ENCODE assay signal across 25 mouse cellular contexts in the genomic region with DNA sequence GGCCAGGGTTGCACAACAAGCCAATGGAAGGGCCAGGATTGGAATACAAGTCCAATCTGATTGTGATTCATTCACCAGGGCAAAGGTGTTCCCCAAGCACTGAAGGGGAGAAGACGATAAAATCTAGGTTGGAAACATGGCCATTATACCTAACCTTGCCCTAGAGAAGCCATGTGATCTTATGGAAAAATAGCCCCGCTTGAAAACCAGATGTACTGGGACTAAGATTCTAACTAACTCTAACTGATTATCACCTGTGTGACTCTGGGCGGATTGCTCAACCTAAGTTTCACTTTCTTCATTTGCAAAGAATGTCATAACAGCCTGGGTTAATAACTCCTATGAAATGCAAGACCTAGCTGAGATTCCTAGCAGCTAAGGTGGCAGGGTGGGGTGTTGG. TPM values are rescaled to one million over a fixed set of nuclear protein-coding genes. Genes with fewer than 3 reads are reported as not detected.
DNase-seq lines count a peak whose midpoint lies in the region; ATAC-seq and TF ChIP-seq lines count a peak whose summit lies in the region.
"Had no signal": no experiment of that assay in that cellular context is flagged by ENCODE, and none has a peak within 500 bp of the region (broad histone marks: within the 10 kb centered on the region; RNA-seq: fewer than 3 reads in every experiment).

No protein-coding gene starts in this region.

- H3K27ac ChIP-seq in forebrain, embryonic 15.5 days (replicated peaks): 0 out of 2 replicates have a peak overlapping the region, but pooled peaks have one; percentile 27
- no peak overlapping the region for H3K27ac ChIP-seq in forebrain, embryonic 10.5 days
- H3K27ac ChIP-seq in limb, embryonic 15.5 days: peak overlapping the region; percentile 57; the same call in 1 of the 2 replicates
- H3K27ac ChIP-seq in limb, embryonic 10.5 days: no peak overlapping the region
- H3K27ac ChIP-seq in gastrocnemius, adult 2 months: no peak overlapping the region
- H3K27ac ChIP-seq: embryonic facial prominence, embryonic 12.5 days; forebrain, embryonic 12.5 days had no signal

- no peaks in the 10 kb centered on the region for H3K9me3 ChIP-seq in forebrain, embryonic 15.5 days
- H3K9me3 ChIP-seq in forebrain, embryonic 10.5 days: no peaks in the 10 kb centered on the region
- no peaks in the 10 kb centered on the region for H3K9me3 ChIP-seq in limb, embryonic 15.5 days
- no peaks in the 10 kb centered on the region for H3K9me3 ChIP-seq in limb, embryonic 10.5 days (replicated peaks)
- H3K9me3 ChIP-seq: embryonic facial prominence, embryonic 12.5 days; forebrain, embryonic 12.5 days had no signal

- intact Hi-C loops in gastrocnemius, adult 2 months (cut with DNase I): no loop called here

- WGBS in forebrain, embryonic 15.5 days: 90% methylated on average over 3 of the region's 3 CpGs
- WGBS in forebrain, embryonic 10.5 days: 84% methylated on average over 3 of the region's 3 CpGs
- 74% methylated on average over 3 of the region's 3 CpGs for WGBS in limb, embryonic 15.5 days
- WGBS in limb, embryonic 10.5 days: 86% methylated on average over 3 of the region's 3 CpGs

- H3K4me3 ChIP-seq in forebrain, embryonic 15.5 days: no peak overlapping the region
- H3K4me3 ChIP-seq in forebrain, embryonic 10.5 days: no peak overlapping the region
- no peak overlapping the region for H3K4me3 ChIP-seq in limb, embryonic 15.5 days
- no peak overlapping the region for H3K4me3 ChIP-seq in limb, embryonic 10.5 days
- no peak overlapping the region for H3K4me3 ChIP-seq in gastrocnemius, adult 2 months
- H3K4me3 ChIP-seq: embryonic facial prominence, embryonic 12.5 days; erythroblast, embryonic 14.5 days; forebrain, embryonic 12.5 days had no signal

- ATAC-seq in forebrain, embryonic 15.5 days (replicated peaks): no peak
- ATAC-seq in limb, embryonic 15.5 days (ENCODE audit: insufficient number of reproducible peaks, low FRiP score, low TSS enrichment, low read depth): no peak
- ATAC-seq: forebrain, embryonic 14.5 days had no signal

- H3K4me1 ChIP-seq in forebrain, embryonic 15.5 days: no peaks in the 10 kb centered on the region
- H3K4me1 ChIP-seq in forebrain, embryonic 10.5 days: peaks cover 5% of the 10 kb centered on the region; the same call in 1 of the 2 replicates
- no peaks in the 10 kb centered on the region for H3K4me1 ChIP-seq in limb, embryonic 15.5 days
- peaks cover 4% of the 10 kb centered on the region for H3K4me1 ChIP-seq in limb, embryonic 10.5 days
- H3K4me1 ChIP-seq: embryonic facial prominence, embryonic 12.5 days; forebrain, embryonic 12.5 days had no signal

- no peaks in the 10 kb centered on the region for H3K27me3 ChIP-seq in forebrain, embryonic 15.5 days
- H3K27me3 ChIP-seq in forebrain, embryonic 10.5 days (ENCODE audit: poor library complexity, severe bottlenecking): no peaks in the 10 kb centered on the region
- no peaks in the 10 kb centered on the region for H3K27me3 ChIP-seq in limb, embryonic 15.5 days
- no peaks in the 10 kb centered on the region for H3K27me3 ChIP-seq in limb, embryonic 10.5 days (ENCODE audit: low read depth, poor library complexity, severe bottlenecking)
- H3K27me3 ChIP-seq: embryonic facial prominence, embryonic 12.5 days; forebrain, embryonic 12.5 days had no signal

- no peak overlapping the region for H3K4me2 ChIP-seq in forebrain, embryonic 15.5 days (replicated peaks)
- H3K4me2 ChIP-seq in limb, embryonic 15.5 days: no peak overlapping the region
- H3K4me2 ChIP-seq: embryonic facial prominence, embryonic 12.5 days; forebrain, embryonic 12.5 days had no signal

- no peak for TF ChIP-seq CTCF in gastrocnemius, adult 2 months (IDR thresholded peaks at IDR 0.05)

- H3K36me3 ChIP-seq in forebrain, embryonic 15.5 days: peaks cover 41% of the 10 kb centered on the region
- peaks cover 53% of the 10 kb centered on the region for H3K36me3 ChIP-seq in forebrain, embryonic 10.5 days (replicated peaks)
- peaks cover 41% of the 10 kb centered on the region for H3K36me3 ChIP-seq in limb, embryonic 15.5 days
- peaks cover 60% of the 10 kb centered on the region for H3K36me3 ChIP-seq in limb, embryonic 10.5 days

- no peak for DNase-seq in forebrain, embryonic 10.5 days (ENCODE audit: extremely low spot score, low spot score)
- no peak for DNase-seq in limb, embryonic 10.5 days (ENCODE audit: low spot score)
- DNase-seq in fat pad, adult 2 months (ENCODE audit: extremely low read depth, low read depth, low spot score): peak; percentile 77
- DNase-seq in gonadal fat pad, adult 2 months (ENCODE audit: low read depth): peak; percentile 87
- DNase-seq in adrenal gland, postnatal 10 days: no peak
- no peak for DNase-seq in gastrocnemius, adult 2 months
- DNase-seq: adrenal gland, adult 2 months; adrenal gland, postnatal 25 days; cerebellum, adult 11 months; cerebellum, adult 18-20 months; cerebellum, adult 8-10 months; cerebellum, postnatal 14 days; cerebellum, postnatal 36 days; embryo, embryonic 11 days; forebrain, postnatal 0 days had no signal

- H3K9ac ChIP-seq in forebrain, embryonic 15.5 days (replicated peaks): no peak overlapping the region
- no peak overlapping the region for H3K9ac ChIP-seq in limb, embryonic 15.5 days
- H3K9ac ChIP-seq: embryonic facial prominence, embryonic 12.5 days; forebrain, embryonic 12.5 days; forebrain, postnatal 0 days had no signal

RNA-seq across cellular contexts. Expression of a gene that starts 14.3 kb away (rescaled TPM):
- 166 and 173 TPM in 2 replicates for polyA plus RNA-seq in forebrain, embryonic 15.5 days (2015; fragmentation: Nextera tagmentation; extraction: Ambion mirVana)
- 110 and 115 TPM in 2 replicates for polyA plus RNA-seq in forebrain, embryonic 10.5 days (2016; fragmentation: Nextera tagmentation; extraction: Ambion mirVana)
- polyA plus RNA-seq in limb, embryonic 15.5 days (2015; fragmentation: Nextera tagmentation; extraction: Ambion mirVana): 65.2 and 67.4 TPM in 2 replicates
- 151 and 160 TPM in 2 replicates for polyA plus RNA-seq in limb, embryonic 10.5 days (2016; fragmentation: Nextera tagmentation; extraction: Ambion mirVana)
- 15.8 and 16.0 TPM in 2 replicates for polyA plus RNA-seq in gonadal fat pad, adult 2 months (2012; rRNA removed)
- 10 to 100 TPM; 22.3 to 23.1 TPM for total RNA-seq in adrenal gland, postnatal 10 days (2021)
- total RNA-seq in gastrocnemius, adult 2 months (2021): 1 to 10 TPM; 2.8 to 7.2 TPM
- total RNA-seq: MEL had no signal

RNA-seq across cellular contexts. Expression of a gene that starts 15.9 kb away (rescaled TPM):
- 0.39 and 0.42 TPM in 2 replicates for polyA plus RNA-seq in forebrain, embryonic 15.5 days (2015; fragmentation: Nextera tagmentation; extraction: Ambion mirVana)
- 0.32 and 0.37 TPM in 2 replicates for polyA plus RNA-seq in forebrain, embryonic 10.5 days (2016; fragmentation: Nextera tagmentation; extraction: Ambion mirVana)
- polyA plus RNA-seq in limb, embryonic 15.5 days (2015; fragmentation: Nextera tagmentation; extraction: Ambion mirVana): 5.0 and 5.1 TPM in 2 replicates
- 0.20 and 0.28 TPM in 2 replicates for polyA plus RNA-seq in limb, embryonic 10.5 days (2016; fragmentation: Nextera tagmentation; extraction: Ambion mirVana)
- 3.9 and 6.3 TPM in 2 replicates for polyA plus RNA-seq in gonadal fat pad, adult 2 months (2012; rRNA removed)
- total RNA-seq in adrenal gland, postnatal 10 days (2021): 1 to 10 TPM; 3.2 to 3.5 TPM
- under 1 TPM; 0.31 to 0.53 TPM for total RNA-seq in gastrocnemius, adult 2 months (2021)
- total RNA-seq: common myeloid progenitor, adult 5-6 weeks; MEL had no signal

RNA-seq across cellular contexts. Expression of a gene that starts 25.6 kb away (rescaled TPM):
- polyA plus RNA-seq in forebrain, embryonic 15.5 days (2015; fragmentation: Nextera tagmentation; extraction: Ambion mirVana): not detected in 2 replicates
- polyA plus RNA-seq in forebrain, embryonic 10.5 days (2016; fragmentation: Nextera tagmentation; extraction: Ambion mirVana): not detected in 2 replicates
- not detected in 2 replicates for polyA plus RNA-seq in limb, embryonic 15.5 days (2015; fragmentation: Nextera tagmentation; extraction: Ambion mirVana)
- polyA plus RNA-seq in limb, embryonic 10.5 days (2016; fragmentation: Nextera tagmentation; extraction: Ambion mirVana): 0.05 TPM in 1 of 2 replicates, not detected in the other
- polyA plus RNA-seq in gonadal fat pad, adult 2 months (2012; rRNA removed): 0.32 and 0.33 TPM in 2 replicates
- total RNA-seq in adrenal gland, postnatal 10 days (2021): 1 to 10 TPM; 2.3 to 4.1 TPM
- not detected for total RNA-seq in gastrocnemius, adult 2 months (2021)
- total RNA-seq: adrenal gland, adult 2 months; adrenal gland, postnatal 25 days; forebrain, postnatal 0 days; MEL had no signal
- polyA plus RNA-seq: brain, embryonic 14.5 days; embryonic facial prominence, embryonic 12.5 days; embryonic facial prominence, embryonic 14.5 days; erythroblast, embryonic 14.5 days; forebrain, embryonic 12.5 days; forebrain, embryonic 14.5 days had no signal

RNA-seq across cellular contexts. Expression of a gene that starts 26.4 kb away (rescaled TPM):
- polyA plus RNA-seq in forebrain, embryonic 15.5 days (2015; fragmentation: Nextera tagmentation; extraction: Ambion mirVana): 39.9 and 40.2 TPM in 2 replicates
- 51.4 and 53.8 TPM in 2 replicates for polyA plus RNA-seq in forebrain, embryonic 10.5 days (2016; fragmentation: Nextera tagmentation; extraction: Ambion mirVana)
- polyA plus RNA-seq in limb, embryonic 15.5 days (2015; fragmentation: Nextera tagmentation; extraction: Ambion mirVana): 138 and 163 TPM in 2 replicates
- polyA plus RNA-seq in limb, embryonic 10.5 days (2016; fragmentation: Nextera tagmentation; extraction: Ambion mirVana): 71.7 and 72.3 TPM in 2 replicates
- 130 and 147 TPM in 2 replicates for polyA plus RNA-seq in gonadal fat pad, adult 2 months (2012; rRNA removed)
- 10 to 100 TPM; 84.0 to 93.2 TPM for total RNA-seq in adrenal gland, postnatal 10 days (2021)
- total RNA-seq in gastrocnemius, adult 2 months (2021): 100 to 1,000 TPM; 227 to 255 TPM

RNA-seq across cellular contexts. Expression of a gene that starts 39.6 kb away (rescaled TPM):
- 42.2 and 52.4 TPM in 2 replicates for polyA plus RNA-seq in forebrain, embryonic 15.5 days (2015; fragmentation: Nextera tagmentation; extraction: Ambion mirVana)
- 43.8 and 47.1 TPM in 2 replicates for polyA plus RNA-seq in forebrain, embryonic 10.5 days (2016; fragmentation: Nextera tagmentation; extraction: Ambion mirVana)
- 35.7 and 40.6 TPM in 2 replicates for polyA plus RNA-seq in limb, embryonic 15.5 days (2015; fragmentation: Nextera tagmentation; extraction: Ambion mirVana)
- polyA plus RNA-seq in limb, embryonic 10.5 days (2016; fragmentation: Nextera tagmentation; extraction: Ambion mirVana): 47.2 and 51.5 TPM in 2 replicates
- 185 and 229 TPM in 2 replicates for polyA plus RNA-seq in gonadal fat pad, adult 2 months (2012; rRNA removed)
- 100 to 1,000 TPM; 124 to 163 TPM for total RNA-seq in adrenal gland, postnatal 10 days (2021)
- 100 to 1,000 TPM; 150 to 184 TPM for total RNA-seq in gastrocnemius, adult 2 months (2021)

Comparison
In these comparisons a context has a peak if more than half of its experiments do, and no peak if none do; other contexts are left out.
1. H3K27ac ChIP-seq: peak in forebrain, embryonic 15.5 days (single experiment) and limb, embryonic 15.5 days (single experiment); none in forebrain, embryonic 10.5 days (single experiment), limb, embryonic 10.5 days (single experiment) and gastrocnemius, adult 2 months (single experiment).
2. DNase-seq: peak in fat pad, adult 2 months (single experiment) and gonadal fat pad, adult 2 months (single experiment); none in forebrain, embryonic 10.5 days (single experiment), limb, embryonic 10.5 days (single experiment), adrenal gland, postnatal 10 days (single experiment) and gastrocnemius, adult 2 months (single experiment).